Mouse (Mus musculus): Measurements from ENCODE around the gene Plce1.

Gene Plce1

DNA sequence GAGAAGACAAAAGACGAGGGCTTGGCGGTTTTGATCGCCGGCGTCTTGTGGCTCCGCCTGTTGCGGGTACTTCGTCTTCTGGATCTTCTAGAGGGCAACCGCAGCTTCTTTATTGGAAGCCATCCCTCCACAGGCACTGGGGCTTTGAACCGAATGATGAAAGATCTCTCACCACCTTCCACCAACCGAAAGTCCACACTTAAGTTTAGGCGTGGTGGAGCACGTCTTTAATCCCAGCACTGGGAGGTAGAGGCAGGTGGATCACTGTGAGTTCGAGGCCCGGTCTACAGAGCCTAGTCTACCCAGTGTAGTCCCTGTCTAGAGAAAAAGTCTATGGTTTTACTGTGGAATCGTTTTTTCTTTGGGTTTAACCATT, 338.5 kb downstream of the Plce1 start:
- in situ Hi-C loops (cut with MboI), result no loop called here

DNA sequence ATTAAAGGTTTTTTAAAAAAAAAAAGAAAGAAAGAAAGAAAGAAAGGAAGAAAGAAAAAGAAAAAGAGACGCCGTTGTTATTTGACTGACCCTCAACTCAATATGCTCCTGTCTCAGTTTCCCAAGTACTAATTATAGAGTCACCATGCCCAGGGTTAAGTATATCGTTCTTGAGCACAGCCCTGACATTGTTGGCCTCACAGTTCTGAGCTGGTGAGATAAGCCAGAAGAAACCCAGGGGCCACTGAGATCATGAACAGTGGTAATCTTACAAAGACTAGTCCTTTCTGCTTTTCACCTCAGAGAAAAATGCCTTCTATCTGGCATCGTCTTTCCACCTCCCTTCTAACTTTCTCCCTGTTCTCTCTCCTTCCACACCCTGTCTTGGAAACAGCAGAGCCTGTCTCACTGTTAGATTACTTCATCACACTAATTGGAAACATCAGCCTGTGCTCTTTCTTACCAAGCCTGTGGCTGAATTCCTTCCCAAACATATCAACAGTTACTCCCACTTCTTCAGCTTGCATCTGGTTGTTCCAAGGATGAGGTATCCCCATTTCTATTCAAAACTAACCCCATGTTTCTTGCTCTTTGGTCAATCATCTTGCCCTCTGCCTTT, 339.4 kb downstream of the Plce1 start:
- in situ Hi-C loops (cut with MboI), result no loop called here

DNA sequence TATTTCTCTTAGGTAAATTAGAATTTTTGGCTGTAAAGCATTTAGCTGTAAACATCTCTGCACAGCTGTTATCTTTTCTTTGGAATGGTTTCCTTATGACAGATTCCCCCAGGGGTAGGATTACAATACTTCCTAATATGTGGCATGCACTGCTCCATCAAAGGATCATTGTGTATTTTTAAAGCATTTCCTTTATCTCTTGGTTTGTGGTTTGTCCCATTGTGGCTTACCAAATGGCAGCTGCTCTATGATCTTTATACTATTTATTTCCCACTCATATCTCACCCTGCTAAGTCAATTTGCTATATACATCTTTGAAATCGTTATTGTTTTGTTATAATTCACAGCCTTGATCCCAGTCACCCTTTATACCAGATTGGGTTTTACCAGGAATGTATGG, 352.3 kb downstream of the Plce1 start:
- in situ Hi-C loops (cut with MboI), result no loop called here

Measured in mature B cell (primary cell).